Mouse (Mus musculus) inflammation-experienced regulatory T-cells, adult 16 weeks (primary cell): ENCODE data around the gene Cstad. TPM values are rescaled to one million over a fixed set of nuclear protein-coding genes. Genes with fewer than 3 reads are reported as not detected.

Experiments
- polyA plus RNA-seq: library from polyadenylated mRNA; unstranded; fragments of 100-300 nt; shearing (Covaris generic); gene quantifications from one replicate; pipeline ENCODE4 v1.2.1, GENCODE M21; 2017

Cstad gene
- polyA plus RNA-seq: 2.4 TPM

DNA sequence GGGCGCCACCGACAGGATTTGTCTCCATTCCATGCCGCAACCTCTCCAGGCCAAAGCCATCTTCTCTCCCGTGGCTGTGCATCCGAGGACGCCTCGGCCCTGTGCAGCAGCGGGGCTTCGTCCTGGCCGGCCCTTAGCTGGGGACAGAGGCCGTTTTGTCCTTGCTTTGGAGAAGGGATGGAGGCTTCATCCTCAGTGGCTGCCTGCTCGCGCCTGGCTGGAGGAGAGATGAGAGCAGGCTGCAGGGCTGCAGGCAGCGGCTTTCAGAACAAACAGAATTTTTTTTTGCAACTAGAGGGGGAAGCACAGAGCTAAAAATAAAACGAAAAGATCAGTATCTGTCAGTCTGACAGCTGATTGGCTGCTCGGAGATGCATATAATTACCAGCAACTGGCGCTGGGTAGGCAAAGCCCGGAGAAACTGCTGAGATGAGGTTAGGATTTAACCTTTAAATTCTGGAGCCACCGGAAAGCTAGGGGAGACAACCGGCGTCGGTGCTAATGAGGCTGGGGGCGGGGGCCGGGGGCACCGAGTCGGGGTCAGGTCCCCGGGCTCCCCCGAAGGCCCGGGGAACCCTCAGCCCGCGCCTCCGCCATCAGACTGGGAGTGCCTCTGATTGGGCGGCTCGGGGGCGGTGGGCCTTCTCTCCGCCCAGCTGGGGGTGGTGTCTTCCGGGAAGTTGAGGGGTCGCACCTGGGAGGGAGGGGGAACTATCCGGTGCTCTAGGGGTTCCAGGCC, at the start of gene Cstad:
Gene Cstad (plus strand): TSS at position 400 of the 739 bp plus-strand sequence.

Other genes with a start within 250 kb of the Cstad start
- 145 TPM for gene Sh3glb2, start 235.7 kb upstream of the Cstad start, polyA plus RNA-seq
- gene Miga2, start 230.8 kb upstream of the Cstad start, polyA plus RNA-seq: 16.8 TPM
- 39.1 TPM for gene Dolpp1, start 202.8 kb upstream of the Cstad start, polyA plus RNA-seq
- 7.4 TPM for gene Crat, start 179.2 kb upstream of the Cstad start, polyA plus RNA-seq
- gene Ptpa, start 179.0 kb upstream of the Cstad start, polyA plus RNA-seq: 137 TPM
- gene Ier5l, start 120.8 kb upstream of the Cstad start, polyA plus RNA-seq: 0.24 TPM
- 1.2 TPM for gene 1700001O22Rik, start 208.6 kb downstream of the Cstad start, polyA plus RNA-seq
- gene Ntmt1, start 212.8 kb downstream of the Cstad start, polyA plus RNA-seq: 46.1 TPM
- gene Asb6, start 235.3 kb downstream of the Cstad start, polyA plus RNA-seq: 67.5 TPM
- gene Prrx2, start 239.9 kb downstream of the Cstad start, polyA plus RNA-seq: not detected